Mouse (Mus musculus) hindbrain, embryonic 13.5 days (tissue): ENCODE measurements around the gene Begain. TPM values are rescaled to one million over a fixed set of nuclear protein-coding genes. Genes with fewer than 3 reads are reported as not detected.
A peak's percentile ranks its signal among the peaks of the same experiment; 100 is the strongest.

Experiments used
- ATAC-seq: fragments of 200-750 bp; cut with Nextera tagmentation; 2 replicates; pipeline ENCODE4 v1.8.0; 2017; ENCODE audit warnings: moderate TSS enrichment; ENCODE audit not compliant: low FRiP score
- H3K27ac ChIP-seq: fragments of 300-500 bp; sonication (generic); 2 replicates; pipeline ENCODE4 v1.5.1; 2015; ENCODE audit warnings: inconsistent platforms, mild to moderate bottlenecking, moderate library complexity
- H3K27me3 ChIP-seq: fragments of 300-500 bp; sonication (generic); 2 replicates; pipeline ENCODE4 v1.6.1; 2015; ENCODE audit warnings: mild to moderate bottlenecking, inconsistent platforms
- H3K36me3 ChIP-seq: fragments of 300-500 bp; sonication (generic); 2 replicates; pipeline ENCODE4 v1.6.1; 2015; ENCODE audit warnings: mild to moderate bottlenecking, inconsistent platforms
- H3K4me1 ChIP-seq: fragments of 300-500 bp; sonication (generic); replicated peaks from 2 replicates; pipeline ENCODE4 v1.6.1; 2015; ENCODE audit warnings: inconsistent platforms
- H3K4me2 ChIP-seq: fragments of 300-500 bp; sonication (generic); 2 replicates; pipeline ENCODE4 v1.6.1; 2015; ENCODE audit warnings: inconsistent platforms, mild to moderate bottlenecking, moderate library complexity
- H3K4me3 ChIP-seq: fragments of 300-500 bp; sonication (generic); 2 replicates; pipeline ENCODE4 v1.5.1; 2015; ENCODE audit warnings: mild to moderate bottlenecking, inconsistent platforms
- H3K9ac ChIP-seq: fragments of 300-500 bp; sonication (generic); 2 replicates; pipeline ENCODE4 v1.6.1; 2015; ENCODE audit warnings: mild to moderate bottlenecking, inconsistent platforms
- H3K9me3 ChIP-seq: fragments of 300-500 bp; sonication (generic); 2 replicates; pipeline ENCODE4 v1.6.1; 2016; ENCODE audit warnings: inconsistent platforms
- WGBS: fragments of 180-500 bp; shearing (Covaris S2); methylation state at CpG from one replicate; pipeline ENCODE4 v1.1.7; 2015; 5-methylcytosine and 5-hydroxymethylcytosine counted together
- polyA plus RNA-seq: library from polyadenylated mRNA; unstranded; fragments of >200 nt; fragmentation: Nextera tagmentation; extraction: Ambion mirVana; gene quantifications from 2 replicates; pipeline ENCODE4 v1.2.1, GENCODE M21; 2015

Gene Begain
- polyA plus RNA-seq, 1 experiment from 2014 or later: 21.3 TPM

GRCm38 (mm10) chr12:109045581-109045980 is 22.4 kb downstream of the Begain start:
- no peak overlapping the region for H3K27ac ChIP-seq
- no peaks in the 10 kb centered on the region for H3K9me3 ChIP-seq
- H3K4me2 ChIP-seq: no peak overlapping the region
- no peak overlapping the region for H3K4me3 ChIP-seq
- H3K9ac ChIP-seq: no peak overlapping the region
- 0 out of 2 replicates have a peak, but pooled peaks cover 2% of the 10 kb centered on the region for H3K4me1 ChIP-seq
- H3K27me3 ChIP-seq: peaks cover 67% of the 10 kb centered on the region
- ATAC-seq: no peak
- no peaks in the 10 kb centered on the region for H3K36me3 ChIP-seq
- 78% methylated on average over 7 of the region's 7 CpGs for WGBS

GRCm38 (mm10) chr12:109044497-109044896 is 23.5 kb downstream of the Begain start:
- ATAC-seq: no peak

GRCm38 (mm10) chr12:109039311-109039710 is 28.7 kb downstream of the Begain start:
- H3K9me3 ChIP-seq: no peaks in the 10 kb centered on the region
- peaks cover under 1% of the 10 kb centered on the region; the same call in 1 of the 2 replicates for H3K36me3 ChIP-seq
- 57% methylated on average over 7 of the region's 7 CpGs for WGBS
- peaks cover 50% of the 10 kb centered on the region for H3K27me3 ChIP-seq
- H3K9ac ChIP-seq: no peak overlapping the region
- peaks cover 22% of the 10 kb centered on the region for H3K4me1 ChIP-seq
- ATAC-seq: no peak
- no peak overlapping the region for H3K27ac ChIP-seq
- H3K4me2 ChIP-seq: no peak overlapping the region
- no peak overlapping the region for H3K4me3 ChIP-seq

More at GRCm38 (mm10) chr12:109044497-109044896, 23.5 kb downstream of the Begain start:
- 0 out of 2 replicates have a peak, but pooled peaks cover 2% of the 10 kb centered on the region for H3K4me1 ChIP-seq
- no peak overlapping the region for H3K4me2 ChIP-seq
- H3K27ac ChIP-seq: no peak overlapping the region
- H3K9me3 ChIP-seq: no peaks in the 10 kb centered on the region
- H3K4me3 ChIP-seq: no peak overlapping the region
- peaks cover 57% of the 10 kb centered on the region for H3K27me3 ChIP-seq
- H3K36me3 ChIP-seq: no peaks in the 10 kb centered on the region
- WGBS: 28% methylated on average over 5 of the region's 5 CpGs
- H3K9ac ChIP-seq: no peak overlapping the region

DNA sequence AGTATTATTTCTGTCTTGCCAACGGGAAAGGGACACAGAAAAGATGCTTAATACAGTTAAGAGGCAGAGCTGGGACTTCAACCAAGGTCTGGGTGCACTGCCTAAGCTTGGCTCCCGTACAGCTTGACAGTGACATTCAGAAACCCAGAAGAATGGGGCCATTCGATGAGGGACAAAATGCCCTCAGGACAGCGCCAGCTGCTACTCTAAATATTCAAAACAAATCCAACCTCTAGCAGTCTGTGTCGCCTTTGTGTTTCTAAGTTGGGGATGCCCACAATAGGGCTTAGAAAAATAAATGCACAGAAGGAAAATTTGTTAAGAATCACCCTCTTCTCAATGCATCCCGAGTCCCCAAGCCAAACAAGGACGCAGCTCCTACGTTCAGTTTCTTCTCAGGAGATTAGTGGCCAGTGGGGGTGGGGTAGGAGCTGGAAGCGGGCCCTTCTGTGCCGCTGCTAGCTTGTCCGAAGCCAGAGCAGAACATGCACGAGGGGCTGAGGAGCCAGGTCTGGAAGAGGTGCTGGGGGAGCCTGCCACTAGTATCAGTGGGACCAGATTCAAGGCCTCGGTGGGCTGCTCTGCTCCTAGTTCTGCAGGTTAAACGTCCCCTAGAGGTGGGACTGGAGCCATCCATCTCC is 29.7 kb downstream of the Begain start:
- WGBS: 24% methylated on average over 14 of the region's 14 CpGs
- 0 out of 2 replicates have a peak, but pooled peaks have one; percentile 34 for ATAC-seq
- Histone ChIP-seq H3K36me3 (peaks cover 10% of the 10 kb centered on the region), H3K9me3 (0 out of 2 replicates have a peak, but pooled peaks cover 5% of the 10 kb centered on the region), H3K4me3 (no peak overlapping the region), H3K9ac (0 out of 2 replicates have a peak overlapping the region, but pooled peaks have one; percentile 4), H3K4me2 (no peak overlapping the region), H3K27ac (peak overlapping the region; percentile 60; the same call in 1 of the 2 replicates), H3K4me1 (peaks cover 24% of the 10 kb centered on the region), H3K27me3 (peaks cover 50% of the 10 kb centered on the region)

- WGBS: 79% methylated on average over 2 of the region's 2 CpGs
- H3K27me3 ChIP-seq: peaks cover 53% of the 10 kb centered on the region
- no peak for ATAC-seq
These were observed 31.0 kb downstream of the Begain start for GRCm38 (mm10) chr12:109037026-109037425.

DNA sequence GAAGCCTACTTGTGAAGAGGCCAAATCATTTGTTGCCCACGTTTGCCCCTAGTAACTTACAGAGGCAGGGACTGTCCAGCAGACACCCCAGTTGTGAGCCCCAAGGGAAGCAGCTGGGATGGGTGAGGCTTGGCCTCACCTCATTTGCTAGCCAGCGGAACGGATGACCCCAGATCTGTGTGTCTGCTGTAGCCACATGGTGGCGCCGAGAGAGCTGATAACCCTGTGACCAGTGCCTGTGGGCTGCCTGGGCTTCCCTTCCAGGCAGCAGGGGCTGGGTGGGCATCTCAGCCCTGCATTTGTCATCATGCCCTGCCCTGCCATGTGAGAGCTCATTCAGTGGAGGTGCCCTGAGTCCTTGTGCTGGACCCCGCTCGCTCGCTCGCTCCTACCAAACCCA is 44.2 kb downstream of the Begain start:
- H3K9ac ChIP-seq: no peak overlapping the region
- no peak for ATAC-seq
- H3K4me1 ChIP-seq: peaks cover 11% of the 10 kb centered on the region
- no peaks in the 10 kb centered on the region for H3K27me3 ChIP-seq
- no peak overlapping the region for H3K4me2 ChIP-seq
- no peak overlapping the region for H3K27ac ChIP-seq
- no peak overlapping the region for H3K4me3 ChIP-seq
- H3K36me3 ChIP-seq: no peaks in the 10 kb centered on the region
- WGBS: 58% methylated on average over 9 of the region's 9 CpGs
- no peaks in the 10 kb centered on the region for H3K9me3 ChIP-seq

More at GRCm38 (mm10) chr12:109037026-109037425, 31.0 kb downstream of the Begain start:
- Histone ChIP-seq H3K9ac (no peak overlapping the region), H3K27ac (no peak overlapping the region), H3K4me1 (peaks cover 28% of the 10 kb centered on the region), H3K9me3 (0 out of 2 replicates have a peak, but pooled peaks cover 5% of the 10 kb centered on the region), H3K4me3 (no peak overlapping the region), H3K4me2 (no peak overlapping the region), H3K36me3 (peaks cover 14% of the 10 kb centered on the region)

- no peak overlapping the region for H3K9ac ChIP-seq
- 85% methylated on average over 5 of the region's 5 CpGs for WGBS
- H3K36me3 ChIP-seq: no peaks in the 10 kb centered on the region
- no peak overlapping the region for H3K4me3 ChIP-seq
- H3K27me3 ChIP-seq: no peaks in the 10 kb centered on the region
- H3K9me3 ChIP-seq: no peaks in the 10 kb centered on the region
- no peak overlapping the region for H3K27ac ChIP-seq
- H3K4me1 ChIP-seq: peaks cover 11% of the 10 kb centered on the region
- ATAC-seq: no peak
- H3K4me2 ChIP-seq: no peak overlapping the region
These were observed 45.1 kb downstream of the Begain start for GRCm38 (mm10) chr12:109022966-109023365.

DNA sequence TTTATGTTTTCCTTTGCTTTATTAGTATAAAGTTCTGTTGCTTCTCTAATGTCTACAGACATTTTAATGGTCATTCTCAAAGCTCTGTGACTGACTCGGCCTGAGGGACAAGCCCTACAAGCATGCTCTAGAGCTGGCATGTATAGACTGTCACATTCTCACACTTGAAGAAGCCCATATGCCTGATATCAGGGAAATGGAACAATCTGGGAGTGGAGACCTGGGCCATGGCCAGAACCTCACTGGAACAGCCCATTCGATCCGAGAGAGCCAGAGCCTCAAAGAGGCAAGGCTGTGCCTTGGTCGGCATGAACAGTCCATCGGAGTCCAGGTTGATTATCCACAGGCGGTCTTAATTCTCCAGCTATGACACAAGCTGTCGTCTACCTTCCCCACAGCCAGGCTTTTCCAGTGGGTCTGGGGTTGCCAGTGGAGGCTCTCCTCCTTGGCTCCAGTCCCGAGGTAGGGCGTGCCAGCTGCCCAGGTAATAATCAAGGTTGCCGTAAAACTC is 45.8 kb downstream of the Begain start:
- Histone ChIP-seq H3K4me2 (no peak overlapping the region), H3K27ac (no peak overlapping the region), H3K4me3 (no peak overlapping the region), H3K27me3 (no peaks in the 10 kb centered on the region), H3K36me3 (no peaks in the 10 kb centered on the region), H3K9me3 (no peaks in the 10 kb centered on the region), H3K4me1 (peaks cover 11% of the 10 kb centered on the region), H3K9ac (no peak overlapping the region)
- WGBS: 81% methylated on average over 10 of the region's 10 CpGs
- ATAC-seq: no peak

GRCm38 (mm10) chr12:109010070-109010649 is 57.9 kb downstream of the Begain start:
- no peaks in the 10 kb centered on the region for H3K36me3 ChIP-seq
- no peak overlapping the region for H3K4me2 ChIP-seq
- peaks cover 48% of the 10 kb centered on the region for H3K4me1 ChIP-seq

GRCm38 (mm10) chr12:109002978-109003377 is 65.0 kb downstream of the Begain start:
- no peak overlapping the region for H3K9ac ChIP-seq
- no peaks in the 10 kb centered on the region for H3K9me3 ChIP-seq
- no peaks in the 10 kb centered on the region for H3K27me3 ChIP-seq
- no peak overlapping the region for H3K4me3 ChIP-seq
- peaks cover 32% of the 10 kb centered on the region for H3K4me1 ChIP-seq
- no peak overlapping the region for H3K4me2 ChIP-seq
- WGBS: 78% methylated on average over 7 of the region's 7 CpGs
- H3K36me3 ChIP-seq: no peaks in the 10 kb centered on the region
- H3K27ac ChIP-seq: no peak overlapping the region
- ATAC-seq: no peak

More at GRCm38 (mm10) chr12:109010070-109010649, 57.9 kb downstream of the Begain start:
- 47% methylated on average over 18 of the region's 18 CpGs for WGBS
- peak overlapping the region; percentile 77 for H3K27ac ChIP-seq
- no peak overlapping the region for H3K4me3 ChIP-seq
- no peaks in the 10 kb centered on the region for H3K9me3 ChIP-seq
- no peaks in the 10 kb centered on the region for H3K27me3 ChIP-seq
- ATAC-seq: peak; percentile 67
- H3K9ac ChIP-seq: no peak overlapping the region

DNA sequence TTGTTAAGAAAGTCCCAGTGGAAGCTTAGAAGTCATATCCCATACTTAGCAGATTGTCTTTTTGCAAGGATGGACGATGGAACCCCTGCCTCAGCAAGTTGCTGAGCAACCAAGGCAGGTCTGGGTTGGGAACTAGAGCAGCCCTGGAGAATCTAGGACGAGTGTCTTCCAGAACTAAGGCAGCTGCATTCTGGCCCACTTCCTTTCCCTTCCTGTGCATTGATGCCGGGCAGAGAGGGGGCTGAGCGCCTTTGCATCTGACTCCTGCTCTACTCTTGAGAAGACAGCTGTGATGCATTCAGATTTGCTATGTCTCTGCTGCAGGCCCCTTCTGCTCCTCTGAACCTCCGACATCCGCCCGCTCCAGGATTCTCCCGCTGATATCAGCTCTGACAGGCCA is 70.8 kb downstream of the Begain start:
- Histone ChIP-seq H3K4me1 (peaks cover 26% of the 10 kb centered on the region), H3K9ac (no peak overlapping the region), H3K4me2 (no peak overlapping the region), H3K9me3 (no peaks in the 10 kb centered on the region), H3K27ac (no peak overlapping the region), H3K27me3 (peaks cover 14% of the 10 kb centered on the region), H3K36me3 (no peaks in the 10 kb centered on the region), H3K4me3 (no peak overlapping the region)
- no peak for ATAC-seq
- 55% methylated on average over 8 of the region's 8 CpGs for WGBS

DNA sequence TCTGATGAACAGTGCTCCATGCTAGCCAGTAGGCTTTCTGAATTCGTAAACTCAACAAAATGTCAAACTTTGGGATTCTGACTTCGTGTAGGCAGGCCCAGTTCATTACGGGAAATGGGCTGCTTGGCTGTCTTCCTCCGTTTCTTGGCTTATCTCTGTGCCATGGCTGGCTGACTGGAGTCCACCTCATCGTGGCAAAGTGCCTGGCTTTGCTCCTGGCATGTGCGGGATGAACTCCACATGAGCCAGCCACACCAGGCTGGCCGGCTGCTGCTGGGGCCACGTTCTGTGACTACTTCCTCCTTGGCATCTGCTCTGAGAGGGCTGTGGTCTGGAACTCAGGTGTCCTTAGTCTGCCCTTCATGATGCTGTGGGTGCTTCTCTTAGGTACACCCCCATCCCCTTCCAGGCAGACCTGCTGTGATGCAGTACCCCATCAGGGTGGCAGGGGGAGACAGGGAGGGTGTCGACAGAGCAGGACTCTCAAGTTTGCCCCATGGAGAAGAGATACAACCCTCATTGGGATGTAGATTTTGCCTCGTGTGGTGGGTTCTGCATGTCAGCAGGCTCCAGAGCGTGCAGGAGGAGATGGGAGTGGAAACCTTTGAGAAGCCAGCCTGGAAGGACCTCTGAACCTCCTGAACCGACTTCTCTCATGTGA is 71.9 kb downstream of the Begain start:
- WGBS: 81% methylated on average over 12 of the region's 12 CpGs
- no peak for ATAC-seq
- H3K36me3 ChIP-seq: no peaks in the 10 kb centered on the region

More for the DNA sequence above, 71.9 kb downstream of the Begain start:
- H3K4me2 ChIP-seq: no peak overlapping the region
- H3K9ac ChIP-seq: no peak overlapping the region
- H3K4me3 ChIP-seq: no peak overlapping the region
- H3K27me3 ChIP-seq: peaks cover 14% of the 10 kb centered on the region
- H3K27ac ChIP-seq: no peak overlapping the region
- H3K9me3 ChIP-seq: no peaks in the 10 kb centered on the region
- H3K4me1 ChIP-seq: peaks cover 26% of the 10 kb centered on the region
